Mouse (Mus musculus) CD4-positive, CD25-positive, alpha-beta regulatory T cell, adult 4 months (primary cell): ENCODE results near the gene Serpina3f. TPM values are rescaled to one million over a fixed set of nuclear protein-coding genes. Genes with fewer than 3 reads are reported as not detected.

ENCODE experiments used
- ATAC-seq: one replicate; pipeline ENCODE4 v1.8.0; 2017
- polyA plus RNA-seq, 2 experiments: library from polyadenylated mRNA; unstranded; fragments of 100-300 nt; shearing (Covaris generic); gene quantifications; one replicate each; pipeline ENCODE4 v1.2.1; 2017

Serpina3f gene
- polyA plus RNA-seq, 2 experiments from 2014 or later = 7.0 to 13.5 TPM

DNA sequence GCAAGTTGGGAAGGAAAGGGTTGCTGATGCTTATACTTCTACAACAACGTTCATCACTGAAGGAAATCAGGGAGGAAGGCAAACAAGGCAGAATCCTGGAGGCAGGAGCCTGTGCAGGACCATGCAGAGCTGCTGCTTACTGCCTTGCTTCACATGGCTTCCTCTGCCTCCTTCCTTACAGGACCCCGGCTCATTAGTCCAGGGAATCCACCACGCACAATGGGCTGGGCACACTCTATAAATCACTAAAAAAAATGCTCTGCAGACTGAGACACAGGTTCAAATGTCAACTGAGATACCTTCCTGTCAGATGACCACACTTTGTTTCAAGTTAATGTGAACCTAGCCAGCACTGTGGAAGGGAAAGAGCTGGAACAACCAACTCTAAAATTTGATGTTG is 46.7 kb downstream of the Serpina3f start:
- ATAC-seq = no peak

DNA sequence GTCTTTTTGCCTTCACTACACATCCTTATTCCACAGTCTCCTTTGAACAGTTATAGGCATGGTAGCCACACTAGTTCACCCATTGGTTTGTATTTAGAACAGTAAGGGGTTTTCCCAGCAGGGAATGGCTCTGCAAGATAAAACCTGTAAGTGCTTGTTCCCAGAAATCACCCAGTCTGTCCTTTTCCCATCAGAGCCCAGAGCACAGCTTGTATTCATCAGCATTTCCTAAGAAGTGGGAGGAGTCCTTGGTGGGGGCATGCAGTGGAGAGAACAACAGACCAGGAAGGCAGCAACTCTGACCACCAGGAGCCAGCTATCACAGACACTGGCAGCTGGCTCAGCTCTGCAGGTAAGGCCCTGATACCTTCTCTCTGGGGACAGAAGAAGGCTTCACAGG is 48.5 kb downstream of the Serpina3f start, which contains the start of gene Serpina3i:
TSS of gene Serpina3i (plus strand) at position 260 of the 400 bp plus-strand sequence.
- ATAC-seq = no peak

DNA sequence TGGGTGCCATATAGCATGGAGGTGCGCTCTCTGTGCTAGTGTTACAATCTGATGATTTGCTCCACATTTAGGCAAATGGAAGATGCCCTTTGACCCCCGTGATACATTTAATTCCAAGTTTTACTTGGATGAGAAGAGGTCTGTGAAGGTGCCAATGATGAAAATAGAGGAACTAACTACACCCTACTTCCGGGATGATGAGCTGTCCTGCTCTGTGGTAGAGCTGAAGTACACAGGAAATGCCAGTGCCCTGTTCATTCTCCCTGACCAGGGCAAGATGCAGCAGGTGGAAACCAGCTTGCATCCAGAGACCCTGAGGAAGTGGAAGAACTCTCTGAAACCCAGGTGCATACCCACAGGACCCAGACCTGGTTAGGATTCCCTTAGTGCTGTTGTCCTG is 52.0 kb downstream of the Serpina3f start:
- ATAC-seq = no peak

Other genes starting within 250 kb of the Serpina3f start
- gene Serpina11, start 224.6 kb upstream of the Serpina3f start, polyA plus RNA-seq = not detected
- gene Serpina9, start 200.8 kb upstream of the Serpina3f start, polyA plus RNA-seq = 1 to 10 TPM; 1.8 to 4.8 TPM
- under 1 TPM in 1 of 2 experiments, not detected in 1; 0.26 TPM for gene Serpina12, start 170.1 kb upstream of the Serpina3f start, polyA plus RNA-seq
- not detected for gene Serpina5, start 113.4 kb upstream of the Serpina3f start, polyA plus RNA-seq
- gene Serpina3a, start 101.8 kb upstream of the Serpina3f start, polyA plus RNA-seq = not detected
- gene Serpina3b, start 86.5 kb upstream of the Serpina3f start, polyA plus RNA-seq = not detected
- gene Serpina3c, start 60.7 kb upstream of the Serpina3f start, polyA plus RNA-seq = not detected
- gene Serpina3g, start 21.7 kb downstream of the Serpina3f start, polyA plus RNA-seq = 100 to 1,000 TPM; 165 to 220 TPM
- not detected for gene Serpina3i, start 48.6 kb downstream of the Serpina3f start, polyA plus RNA-seq
- not detected for gene Serpina3j, start 100.0 kb downstream of the Serpina3f start, polyA plus RNA-seq
- gene Serpina3k, start 123.9 kb downstream of the Serpina3f start, polyA plus RNA-seq = not detected
- not detected for gene Serpina3m, start 123.9 kb downstream of the Serpina3f start, polyA plus RNA-seq
- gene Serpina3n, start 192.2 kb downstream of the Serpina3f start, polyA plus RNA-seq = not detected